In the genomic region with DNA sequence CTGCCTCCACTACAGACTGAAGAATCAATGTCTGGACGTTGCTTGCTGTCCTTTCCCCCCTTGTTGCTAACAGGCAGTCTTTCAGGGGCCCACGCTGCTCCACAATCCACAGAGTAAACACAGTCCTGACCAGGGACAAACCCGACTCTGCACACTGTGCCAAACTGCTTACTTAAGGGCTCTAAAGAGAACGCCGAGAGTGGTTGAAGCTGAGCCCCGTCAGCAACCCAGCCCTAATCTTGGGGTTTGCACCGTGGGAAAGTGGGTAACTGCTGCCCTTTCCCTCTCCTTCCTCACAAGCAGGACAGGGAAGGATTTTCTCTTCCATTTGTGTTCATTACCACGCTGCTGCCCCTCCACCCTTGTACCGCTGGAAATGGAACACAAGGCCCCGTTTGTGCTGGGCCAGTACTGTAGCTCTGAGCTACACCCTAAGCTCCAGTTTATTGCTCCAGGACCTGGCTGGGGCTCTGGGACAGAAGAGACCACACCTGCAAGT, we compare ENCODE assay signal across 8 mouse cellular contexts.
DNase-seq lines count a peak whose midpoint lies in the region; ATAC-seq and TF ChIP-seq lines count a peak whose summit lies in the region.

No protein-coding gene starts in this region.

- no peaks in the 10 kb centered on the region for H3K9me3 ChIP-seq in forebrain, embryonic 12.5 days
- H3K9me3 ChIP-seq in liver, embryonic 13.5 days (replicated peaks) = no peaks in the 10 kb centered on the region
- no peaks in the 10 kb centered on the region for H3K9me3 ChIP-seq in stomach, postnatal 0 days (ENCODE audit: control insufficient read depth, low read length)

- intact Hi-C loops in left cerebral cortex, adult 2 months (cut with DNase I) = no loop called here
- intact Hi-C loops in heart, postnatal 36 days (cut with DNase I) = loop anchor here (1.0 to 2.0 kb wide), 2 partner anchors 21 to 227 kb away; no protein-coding TSS in a partner anchor

- no peak overlapping the region for H3K9ac ChIP-seq in forebrain, embryonic 12.5 days
- H3K9ac ChIP-seq in liver, embryonic 13.5 days = no peak overlapping the region
- H3K9ac ChIP-seq in stomach, postnatal 0 days (ENCODE audit: low read length) = peak overlapping the region; percentile 50

- no peak overlapping the region for H3K4me2 ChIP-seq in forebrain, embryonic 12.5 days
- 0 out of 2 replicates have a peak overlapping the region, but pooled peaks have one; percentile 19 for H3K4me2 ChIP-seq in liver, embryonic 13.5 days
- peak overlapping the region; percentile 41; the same call in 1 of the 2 replicates for H3K4me2 ChIP-seq in stomach, postnatal 0 days (replicated peaks; ENCODE audit: low read depth)

- H3K27me3 ChIP-seq in forebrain, embryonic 12.5 days = no peaks in the 10 kb centered on the region
- no peaks in the 10 kb centered on the region for H3K27me3 ChIP-seq in liver, embryonic 13.5 days
- H3K27me3 ChIP-seq in stomach, postnatal 0 days (ENCODE audit: control insufficient read depth, insufficient read depth, low read length) = no peaks in the 10 kb centered on the region

- WGBS in forebrain, embryonic 12.5 days = 55% methylated on average over 10 of the region's 10 CpGs
- WGBS in liver, embryonic 13.5 days (ENCODE audit: insufficient replicate concordance) = 51% methylated on average over 10 of the region's 10 CpGs
- WGBS in stomach, postnatal 0 days = 15% methylated on average over 10 of the region's 10 CpGs

- TF ChIP-seq CTCF in left cerebral cortex, adult 2 months (IDR thresholded peaks at IDR 0.05) = no peak
- TF ChIP-seq CTCF in stomach, postnatal 0 days (IDR thresholded peaks at IDR 0.05; ENCODE audit: low read depth) = no peak

- H3K36me3 ChIP-seq in forebrain, embryonic 12.5 days (replicated peaks) = no peaks in the 10 kb centered on the region
- no peaks in the 10 kb centered on the region for H3K36me3 ChIP-seq in liver, embryonic 13.5 days
- H3K36me3 ChIP-seq in stomach, postnatal 0 days (ENCODE audit: control insufficient read depth, insufficient read depth, low read length) = no peaks in the 10 kb centered on the region

- no peak overlapping the region for H3K4me3 ChIP-seq in left cerebral cortex, adult 2 months
- H3K4me3 ChIP-seq in forebrain, embryonic 12.5 days (replicated peaks) = no peak overlapping the region
- no peak overlapping the region for H3K4me3 ChIP-seq in liver, embryonic 13.5 days (replicated peaks)
- H3K4me3 ChIP-seq in stomach, postnatal 0 days (ENCODE audit: low read depth, low read length) = no peak overlapping the region

- no peak for TF ChIP-seq EP300 in stomach, postnatal 0 days (optimal IDR thresholded peaks at IDR 0.05)

- H3K4me1 ChIP-seq in forebrain, embryonic 12.5 days = peaks cover 29% of the 10 kb centered on the region
- peaks cover 27% of the 10 kb centered on the region for H3K4me1 ChIP-seq in liver, embryonic 13.5 days (replicated peaks)
- peaks cover 3% of the 10 kb centered on the region; the same call in 1 of the 2 replicates for H3K4me1 ChIP-seq in stomach, postnatal 0 days (replicated peaks; ENCODE audit: control insufficient read depth, insufficient read depth)

- ATAC-seq in forebrain, embryonic 12.5 days (ENCODE audit: low FRiP score) = peak; percentile 12; the same call in 1 of the 2 replicates
- ATAC-seq in liver, embryonic 13.5 days (ENCODE audit: low read depth) = no peak
- peak; percentile 89 for ATAC-seq in stomach, postnatal 0 days (ENCODE audit: low FRiP score, low TSS enrichment)

- DNase-seq in left cerebral cortex, adult 2 months (ENCODE audit: extremely low spot score in 1 of 2, low spot score in 2 of 2) = no peak
- no peak for DNase-seq in left cerebral cortex, adult 11 months (ENCODE audit: low spot score)
- DNase-seq in liver, embryonic 13.5 days = no peak
- DNase-seq in stomach, postnatal 0 days (ENCODE audit: low spot score) = peak; percentile 79
- DNase-seq in retina, postnatal 1 day = no peak
- DNase-seq in ovary, adult 18-20 months (ENCODE audit: low spot score) = no peak
- no peak for DNase-seq in heart, postnatal 36 days

- H3K27ac ChIP-seq in left cerebral cortex, adult 2 months = peak overlapping the region; percentile 15; the same call in 1 of the 2 replicates
- H3K27ac ChIP-seq in forebrain, embryonic 12.5 days = 0 out of 2 replicates have a peak overlapping the region, but pooled peaks have one; percentile 31
- H3K27ac ChIP-seq in liver, embryonic 13.5 days = peak overlapping the region; percentile 39; the same call in 1 of the 2 replicates
- H3K27ac ChIP-seq in stomach, postnatal 0 days (replicated peaks) = peak overlapping the region; percentile 92

Comparison
In these comparisons a context has a peak if more than half of its experiments do, and no peak if none do; other contexts are left out.
1. H3K27ac ChIP-seq: peak in every context shown above with its lines; median percentile 92 in stomach, postnatal 0 days; 39 in liver, embryonic 13.5 days; 31 in forebrain, embryonic 12.5 days; 15 in left cerebral cortex, adult 2 months.